Mouse (Mus musculus) naive thymus-derived CD4-positive, alpha-beta T cell, adult 2 months (primary cell): Measurements from ENCODE around the gene Gm37240.

Experiments
- DNase-seq: peaks from one replicate; pipeline ENCODE4 v3.0.0-alpha.2; 2011; ENCODE audit warnings: low read depth

The Gm37240 gene

DNA sequence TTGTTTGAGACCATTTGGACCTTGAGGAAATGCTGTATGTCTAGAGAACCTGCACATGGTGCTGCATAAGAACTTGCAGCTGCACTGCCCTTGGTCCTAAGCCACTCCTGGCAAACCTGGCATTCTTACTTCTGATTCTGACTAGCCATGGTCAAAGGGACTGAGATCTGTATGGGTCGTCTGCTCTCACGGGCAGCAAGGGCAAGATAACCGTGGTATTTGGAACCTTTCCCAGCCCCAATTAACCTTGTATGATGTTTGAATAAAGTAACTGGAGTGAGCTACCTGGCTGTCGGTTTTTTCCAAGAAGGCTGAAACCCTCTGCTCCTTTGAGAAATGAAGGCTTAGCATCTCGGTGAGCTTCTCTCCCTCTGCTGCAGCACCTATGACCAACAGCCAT, 8.4 kb downstream of the Gm37240 start:
- DNase-seq, result no peak

DNA sequence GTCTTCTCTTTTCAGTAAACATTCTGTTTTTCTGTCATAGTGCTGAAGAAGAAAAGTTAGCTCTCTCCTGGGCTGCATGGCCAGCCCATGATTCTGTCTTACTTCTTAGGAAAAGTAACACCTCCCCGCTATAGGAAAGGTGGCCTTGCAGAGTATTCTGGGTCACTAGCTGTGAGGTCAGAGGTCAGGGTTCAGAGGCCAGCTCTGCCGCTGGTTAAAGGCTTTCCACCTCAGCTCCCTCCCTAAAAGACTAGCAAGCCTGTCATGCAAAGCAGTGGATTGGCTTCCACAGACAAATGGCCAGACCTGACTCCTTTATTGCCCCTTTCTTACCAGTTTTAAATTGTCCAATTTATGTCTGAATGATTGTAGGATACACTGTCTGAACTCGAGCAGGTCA, 23.3 kb downstream of the Gm37240 start:
- DNase-seq, result no peak

DNA sequence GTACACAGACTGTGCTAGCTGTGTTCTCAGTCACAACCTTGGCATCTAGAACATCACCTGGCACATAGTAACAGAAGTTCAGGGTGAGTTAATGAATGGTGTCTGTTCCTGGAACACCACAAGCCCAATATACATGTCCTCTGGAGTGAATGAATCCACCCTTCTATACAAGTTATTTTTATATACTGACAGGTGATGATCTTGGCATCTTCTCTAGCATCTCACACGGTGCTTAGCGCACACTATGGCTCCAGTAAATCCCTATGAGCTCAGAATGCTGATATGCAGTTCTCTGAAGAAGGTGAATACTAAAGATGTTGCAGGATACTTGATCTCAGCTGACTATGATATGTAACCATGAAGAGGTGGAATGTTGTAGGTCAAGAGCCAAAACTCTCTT, 24.4 kb downstream of the Gm37240 start:
- no peak for DNase-seq

DNA sequence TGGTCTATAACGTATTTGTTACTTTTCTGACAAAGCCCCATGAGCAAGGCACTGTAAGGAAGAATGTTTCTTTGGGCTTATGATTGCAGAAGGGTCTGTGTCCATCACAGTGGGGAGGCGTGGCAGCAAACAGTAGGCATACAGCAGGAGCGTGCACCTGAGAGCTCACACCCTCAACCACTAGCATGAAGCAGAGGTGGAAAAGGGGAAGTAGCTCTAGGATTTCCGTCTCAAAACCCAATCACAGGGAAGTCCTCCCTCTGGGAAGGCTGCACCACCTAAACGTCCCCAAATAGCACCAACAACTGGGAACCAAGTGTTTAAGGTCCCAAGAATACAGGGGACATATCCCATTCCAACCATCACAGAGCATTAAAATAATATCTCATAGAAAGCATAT, 26.3 kb downstream of the Gm37240 start:
- DNase-seq, result no peak

DNA sequence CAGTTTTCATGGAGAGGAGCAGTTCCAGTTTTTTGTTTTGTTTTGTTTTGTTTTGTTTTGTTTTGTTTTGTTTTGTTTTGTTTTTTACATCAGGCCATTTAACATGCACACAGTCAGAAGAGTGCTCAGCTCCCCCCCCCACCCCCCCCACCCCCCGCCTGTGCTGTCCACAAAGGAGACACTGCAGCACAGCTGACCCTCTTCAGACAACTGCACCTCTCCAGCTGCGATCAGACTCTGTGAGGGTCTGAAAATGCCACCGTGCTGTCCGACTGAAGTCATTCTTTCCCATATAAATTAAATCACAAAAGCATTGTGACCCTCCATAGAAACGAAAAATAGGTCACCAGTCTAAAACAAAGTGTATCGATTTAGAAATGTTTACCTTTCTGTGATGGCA, 28.0 kb downstream of the Gm37240 start:
- DNase-seq, result no peak

DNA sequence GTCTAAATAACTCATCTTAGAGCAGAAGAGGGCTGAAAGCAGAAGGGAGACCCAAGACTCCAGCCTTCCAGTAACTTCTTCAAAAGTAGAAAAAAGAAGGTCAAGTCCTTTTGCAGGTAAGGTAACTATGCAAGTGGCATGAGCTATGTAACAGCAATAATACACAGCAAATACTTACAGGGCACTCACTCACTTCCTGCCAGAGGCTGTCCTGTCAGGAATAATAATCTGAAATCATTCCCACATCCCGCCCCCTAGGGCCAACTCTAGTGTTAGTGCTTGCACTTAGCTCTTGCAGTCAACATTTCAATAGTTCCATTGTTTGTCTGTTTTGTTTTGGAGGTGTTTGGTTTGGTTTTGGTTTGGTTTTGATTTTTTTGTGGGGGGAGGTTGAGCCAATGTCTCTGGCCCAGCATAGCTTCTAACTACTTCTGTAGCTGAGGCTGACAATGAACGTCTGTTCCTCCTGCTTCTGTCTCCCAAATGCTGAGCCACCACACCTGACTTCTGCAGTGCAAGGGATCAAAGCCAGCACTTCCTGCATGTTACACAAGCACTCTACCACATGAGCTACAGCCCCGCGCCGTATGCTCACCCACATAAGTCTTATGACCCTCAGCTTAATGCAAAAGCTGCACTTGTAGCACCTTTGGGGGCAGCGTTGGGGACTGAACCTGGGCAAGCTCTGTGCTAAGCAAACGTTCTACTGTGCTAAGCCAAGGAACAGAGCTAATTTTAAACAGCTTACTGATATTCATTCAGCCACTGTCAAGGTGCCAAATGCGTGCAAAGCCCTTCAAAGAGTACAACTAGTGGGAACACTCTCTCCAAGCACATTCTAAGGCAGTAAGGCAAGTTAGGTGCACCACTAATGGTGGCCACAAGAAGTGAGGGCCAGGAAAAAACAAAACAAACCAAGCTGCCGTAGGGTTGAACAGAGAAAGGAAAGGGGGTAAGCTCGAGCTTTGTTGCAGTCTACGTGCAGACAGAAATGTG, 28.9 kb downstream of the Gm37240 start:
- no peak for DNase-seq

DNA sequence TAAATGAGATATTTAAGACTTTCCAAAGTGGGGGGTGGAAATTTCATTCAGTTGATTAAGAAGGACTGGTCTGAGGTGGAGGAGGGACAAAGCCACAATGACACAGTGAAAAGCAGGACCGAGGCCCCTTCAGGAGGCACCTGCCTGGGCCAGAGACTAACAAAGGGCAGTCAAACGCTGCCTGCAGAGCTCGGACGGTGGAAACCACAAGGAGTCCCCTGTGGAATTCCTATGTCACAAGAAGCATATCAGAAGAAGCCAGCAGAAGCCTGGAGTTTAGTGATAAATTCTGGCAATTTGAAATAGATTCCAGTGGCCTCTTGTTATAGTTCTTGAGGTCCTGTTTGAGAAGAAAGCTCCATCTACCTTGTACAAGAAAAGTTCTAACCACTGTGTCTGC, 30.2 kb downstream of the Gm37240 start:
- no peak for DNase-seq

DNA sequence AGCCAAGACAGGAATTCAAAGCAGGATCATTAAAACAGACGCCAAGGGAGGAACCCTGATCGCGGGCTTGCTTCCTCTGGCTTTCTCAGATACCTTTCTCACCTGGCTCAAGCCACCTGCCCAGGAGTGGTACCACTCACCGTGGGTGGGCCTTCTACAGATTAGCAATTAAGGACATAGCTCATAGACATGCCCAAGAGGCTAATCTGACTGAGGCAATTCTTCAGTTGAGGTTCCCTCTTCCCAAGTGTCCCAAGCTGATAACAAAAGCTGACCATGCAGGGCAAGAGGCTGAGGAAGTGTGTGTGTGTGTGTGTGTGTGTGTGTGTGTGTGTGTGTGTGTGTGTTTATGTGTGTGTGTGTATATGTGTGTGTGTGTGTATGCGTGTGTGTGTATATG, 31.4 kb downstream of the Gm37240 start:
- no peak for DNase-seq

DNA sequence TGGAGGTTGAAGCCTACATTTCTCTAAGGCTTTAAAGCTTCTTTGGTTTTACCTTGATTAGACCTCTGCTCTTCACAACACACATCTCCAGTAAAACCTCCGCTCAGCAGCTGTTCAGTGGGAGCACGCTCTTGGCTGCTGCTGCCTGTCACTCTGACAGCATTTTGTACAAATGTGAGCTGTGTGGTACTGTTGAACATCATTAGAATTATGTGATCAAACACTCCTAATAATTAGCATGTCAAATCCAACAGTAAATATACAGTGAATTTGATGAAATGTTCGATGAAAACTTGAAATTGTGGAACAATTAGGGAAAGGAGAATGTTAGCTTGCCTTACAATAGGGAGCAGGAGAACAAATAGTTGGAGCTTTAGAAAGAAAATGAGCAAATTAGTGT, 32.3 kb downstream of the Gm37240 start:
- no peak for DNase-seq

DNA sequence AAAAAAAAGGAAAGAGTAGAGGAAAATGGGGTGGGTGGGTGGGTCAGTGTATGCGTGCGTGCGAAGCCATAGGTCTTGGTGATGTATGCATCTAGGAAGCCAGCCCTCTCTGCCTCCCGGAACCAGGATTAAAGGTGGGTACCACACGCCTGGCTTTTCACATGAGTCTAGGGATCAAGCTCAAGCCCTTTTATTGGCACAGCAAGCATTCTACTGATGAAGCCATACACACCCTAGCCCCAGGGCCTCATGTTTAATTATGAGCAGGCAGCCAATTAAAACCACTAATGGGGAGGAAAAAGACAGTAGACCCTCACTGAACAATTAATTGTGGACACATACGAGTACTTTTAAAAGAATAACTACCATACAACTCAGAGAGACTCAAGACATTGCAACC, 33.2 kb downstream of the Gm37240 start:
- DNase-seq, result no peak

DNA sequence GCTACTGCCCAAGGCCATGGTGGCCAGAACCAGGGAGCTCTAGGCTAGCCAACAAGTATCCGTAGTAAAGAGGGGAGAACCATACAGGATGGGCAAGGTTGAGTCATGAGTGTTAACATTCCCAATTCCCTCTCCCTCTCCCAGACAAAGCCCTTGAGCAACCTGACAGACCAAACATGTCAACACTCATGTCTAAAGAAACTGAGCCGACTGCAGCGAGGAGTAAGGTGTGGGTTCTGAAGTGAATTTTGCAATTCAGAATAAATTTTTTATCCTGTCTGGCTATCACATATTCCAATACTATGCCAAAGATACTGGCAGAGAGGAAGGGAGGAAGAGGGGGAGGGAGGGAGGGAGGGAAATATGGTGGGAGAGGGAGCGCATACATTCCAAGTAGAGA, 33.6 kb downstream of the Gm37240 start:
- DNase-seq, result no peak

DNA sequence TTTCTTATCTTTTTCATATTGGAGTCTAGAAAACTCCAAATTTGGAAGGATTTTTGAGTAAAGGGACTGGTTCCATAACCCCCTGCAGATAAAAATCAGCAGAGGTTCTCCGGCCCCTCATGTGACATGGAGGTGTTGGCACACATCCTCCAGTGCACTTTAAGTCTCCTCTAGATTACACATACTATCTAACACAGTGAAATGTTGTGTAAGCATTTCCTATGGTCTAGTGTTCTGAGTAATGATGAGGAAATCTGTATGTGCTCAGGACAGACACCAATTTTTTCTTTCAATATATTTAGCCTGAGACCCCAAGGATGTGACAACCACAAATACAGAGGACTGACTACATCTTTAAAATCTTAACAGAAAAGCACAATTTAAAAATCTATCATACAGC, 37.2 kb downstream of the Gm37240 start:
- no peak for DNase-seq

DNA sequence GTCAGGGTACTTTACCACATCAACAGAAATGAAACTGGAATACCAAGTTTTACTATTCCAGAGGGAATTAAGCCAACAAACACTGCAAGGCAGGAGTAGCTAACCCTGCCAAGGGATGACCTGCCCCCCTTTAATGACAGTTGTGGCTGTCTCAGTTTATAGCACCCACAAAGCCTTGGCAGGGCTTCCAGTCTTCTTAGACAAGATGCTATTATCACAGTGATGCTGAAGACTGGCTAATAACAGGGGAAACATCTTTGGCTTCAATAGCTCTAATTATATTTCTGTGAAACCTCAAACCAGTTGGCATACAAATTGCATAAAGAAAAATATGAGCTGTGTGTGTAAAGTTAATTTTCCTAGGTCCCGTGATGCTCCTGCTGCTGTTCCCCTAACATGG, 41.0 kb downstream of the Gm37240 start:
- DNase-seq, result no peak

DNA sequence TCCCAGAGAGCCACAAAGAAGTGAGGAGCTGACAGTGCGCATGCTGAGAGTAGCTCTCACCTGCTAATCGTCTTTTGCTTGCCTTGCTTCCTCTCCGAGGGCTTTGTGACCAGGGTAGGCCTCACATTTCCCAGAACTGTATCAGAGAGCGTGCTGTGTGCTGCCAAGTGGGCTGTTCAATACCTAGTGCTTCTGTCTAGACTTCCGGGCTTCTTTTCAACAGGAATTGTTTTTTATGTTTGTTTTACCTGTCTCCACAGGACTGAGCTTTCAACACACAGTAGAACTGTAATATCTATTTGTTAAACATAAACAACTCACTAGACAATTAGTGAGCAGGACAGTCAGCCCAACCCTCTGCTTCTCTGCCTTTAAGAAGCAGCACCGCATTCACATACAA, 42.0 kb downstream of the Gm37240 start:
- no peak for DNase-seq

DNA sequence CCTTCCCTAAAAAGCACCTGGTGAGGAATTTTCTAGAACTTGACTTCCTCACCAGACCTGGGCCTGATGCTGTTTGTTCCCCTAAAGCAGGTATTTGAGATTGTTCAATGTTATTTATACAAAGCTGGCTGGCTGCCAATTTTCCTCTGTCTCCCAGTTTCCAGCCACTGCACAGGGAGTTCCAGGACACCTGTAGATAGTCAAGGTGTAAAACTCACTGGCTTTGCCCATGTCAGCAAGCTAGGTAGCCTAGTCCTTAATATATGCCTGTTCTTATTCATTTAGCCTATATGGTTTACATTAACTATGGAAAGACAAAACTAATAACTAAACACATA, 44.5 kb downstream of the Gm37240 start:
- DNase-seq, result no peak

DNA sequence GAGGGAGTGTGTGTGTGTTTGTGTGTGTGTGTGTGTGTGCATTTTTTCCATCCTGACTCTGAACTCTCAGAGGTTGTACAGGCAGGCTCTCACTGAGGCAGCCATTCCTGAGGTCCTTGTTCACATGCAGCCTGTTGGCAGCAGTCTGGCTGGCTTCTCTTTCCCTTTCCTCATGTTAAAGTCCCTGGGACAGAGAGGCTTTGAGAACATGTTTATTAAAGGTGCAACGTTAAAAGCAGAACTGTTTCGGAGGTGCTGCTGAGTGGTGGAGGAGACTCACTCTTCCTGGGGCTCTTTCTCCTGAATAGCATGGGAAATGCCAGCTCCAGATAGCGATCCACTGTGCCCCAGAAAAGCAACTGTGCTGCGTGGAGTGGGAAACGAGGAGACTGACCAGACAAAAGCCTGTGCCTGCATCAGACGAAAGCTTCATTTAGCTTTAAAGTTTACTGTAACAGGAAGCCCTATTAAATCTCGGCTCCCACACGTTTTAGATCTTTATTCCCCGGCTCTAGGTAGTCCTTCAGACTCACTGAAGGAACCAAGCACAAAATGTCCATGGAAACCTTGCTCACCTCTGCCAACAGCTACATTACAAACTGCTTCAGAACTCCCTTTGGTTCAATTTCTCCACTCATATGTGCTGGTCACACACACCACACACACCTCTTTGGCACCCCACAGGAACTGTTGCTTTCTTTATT, 45.0 kb downstream of the Gm37240 start:
- DNase-seq, result no peak

DNA sequence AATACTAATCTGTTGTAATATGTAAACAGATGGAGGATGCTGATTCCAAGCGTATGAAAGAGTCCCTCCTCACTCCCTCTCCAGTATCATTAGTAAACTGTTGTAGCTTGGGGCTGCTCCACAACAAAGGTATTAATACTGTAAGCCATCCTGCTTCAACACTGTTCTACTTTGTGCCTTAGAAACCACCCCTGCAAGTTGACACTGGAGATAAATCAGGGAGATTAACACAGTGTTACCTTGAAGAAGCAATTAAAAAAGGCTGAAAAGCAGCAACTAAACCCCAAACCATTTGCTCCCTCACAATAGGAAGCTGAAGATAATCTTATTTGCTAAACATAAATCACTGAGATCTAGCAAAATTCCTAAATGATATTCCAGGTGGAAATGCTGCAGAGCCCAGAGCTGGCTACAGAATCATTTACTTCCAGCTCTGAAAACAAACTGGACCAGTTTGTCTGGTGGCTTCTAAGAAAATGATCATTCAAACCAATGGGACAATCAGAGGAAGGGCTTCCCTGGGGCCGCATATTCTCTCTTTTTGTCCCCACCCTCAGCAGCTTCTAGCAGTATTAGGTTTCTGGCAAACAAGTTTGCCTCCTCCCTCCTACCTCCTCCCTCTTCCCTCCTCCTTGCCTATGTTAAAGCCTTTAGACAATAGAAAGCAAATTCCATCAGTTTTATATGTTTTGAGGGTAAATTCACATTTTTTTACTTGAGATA, 45.7 kb downstream of the Gm37240 start:
- DNase-seq, result no peak

DNA sequence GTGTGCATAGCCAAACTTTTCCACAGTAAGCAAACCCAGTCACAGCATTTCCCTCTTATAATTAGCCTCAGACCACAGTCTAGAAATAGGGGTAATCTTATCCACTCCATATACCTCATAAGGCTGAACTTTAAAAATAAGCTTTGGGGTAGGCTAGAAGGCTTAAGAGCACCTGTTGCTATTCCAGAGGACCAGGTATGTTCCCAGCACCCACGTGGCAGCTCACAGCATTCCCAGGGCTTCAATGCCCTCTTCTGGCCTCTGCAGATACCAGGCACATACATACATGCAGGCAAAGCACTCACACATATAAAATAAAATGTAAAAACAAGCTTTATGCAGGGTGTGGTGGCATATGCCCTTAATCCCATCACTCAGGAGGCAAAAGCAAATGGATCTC, 53.7 kb downstream of the Gm37240 start:
- no peak for DNase-seq

DNA sequence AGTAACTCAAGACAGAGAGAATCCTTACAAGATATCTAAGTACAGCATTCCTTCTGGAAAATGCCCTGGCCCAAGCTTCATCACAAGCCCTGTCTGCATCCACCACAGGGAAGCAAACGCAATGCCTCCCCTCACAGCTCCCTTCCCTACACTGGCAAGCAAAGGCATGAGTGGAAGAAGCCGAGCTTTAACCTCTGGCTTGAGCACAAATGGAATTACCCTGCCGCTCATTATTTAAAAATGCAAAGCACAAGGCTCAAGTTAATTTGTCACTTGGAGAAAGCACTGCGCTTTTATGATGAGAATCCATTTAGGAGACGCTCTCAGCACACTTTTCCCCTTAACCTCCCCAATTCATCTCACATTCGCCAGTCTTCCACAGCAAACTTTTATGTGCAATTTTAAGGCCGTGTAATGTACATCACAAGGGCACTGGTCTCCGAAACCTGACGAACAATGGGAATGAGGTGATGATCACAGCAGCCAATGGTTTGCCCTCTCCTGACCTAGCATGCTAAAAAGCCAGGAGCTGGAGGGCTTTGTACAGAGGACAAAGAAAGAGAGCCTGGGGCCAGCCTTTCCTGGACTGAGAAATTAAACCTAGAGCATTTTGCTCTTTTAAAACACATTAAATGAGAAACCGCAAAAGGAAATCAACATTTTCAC, 54.7 kb downstream of the Gm37240 start:
- DNase-seq, result no peak

DNA sequence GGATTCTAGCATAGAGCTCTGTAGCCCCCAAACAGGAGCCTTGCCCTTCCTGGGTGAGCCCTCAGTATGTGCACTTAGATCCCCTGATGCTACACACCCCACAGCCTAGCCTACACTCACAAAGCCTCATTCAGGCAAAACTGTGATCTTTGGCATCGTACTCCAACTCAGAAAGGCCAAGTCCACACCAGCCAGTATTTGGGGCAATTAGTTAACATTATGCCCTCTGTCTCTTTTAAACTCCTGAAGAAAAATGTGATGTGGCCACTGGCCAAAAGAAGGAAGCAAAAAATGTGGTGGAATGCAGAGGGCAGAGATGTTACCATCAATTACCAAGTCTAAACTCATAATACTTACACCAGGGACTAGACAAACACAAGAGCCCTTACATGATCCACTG, 55.5 kb downstream of the Gm37240 start:
- no peak for DNase-seq

DNA sequence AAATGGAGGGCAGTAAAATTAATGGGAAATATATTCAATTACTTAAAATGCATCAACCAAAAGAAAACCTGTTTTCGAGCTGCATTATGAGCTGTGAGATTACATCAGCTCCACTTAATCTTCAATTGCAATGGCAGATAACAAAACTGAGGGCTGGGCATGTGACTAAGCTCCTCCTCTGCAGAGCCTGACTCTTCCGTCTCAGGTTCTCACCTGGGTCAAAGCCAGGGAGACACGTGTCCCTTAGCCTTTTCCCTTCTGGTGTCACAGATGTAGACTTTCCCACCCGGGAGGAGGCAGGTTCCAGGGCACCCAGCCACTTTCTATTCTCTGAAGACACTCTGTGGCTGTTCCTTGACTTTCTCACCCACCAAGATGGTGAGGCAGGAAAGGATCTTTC, 58.3 kb downstream of the Gm37240 start:
- DNase-seq, result no peak

DNA sequence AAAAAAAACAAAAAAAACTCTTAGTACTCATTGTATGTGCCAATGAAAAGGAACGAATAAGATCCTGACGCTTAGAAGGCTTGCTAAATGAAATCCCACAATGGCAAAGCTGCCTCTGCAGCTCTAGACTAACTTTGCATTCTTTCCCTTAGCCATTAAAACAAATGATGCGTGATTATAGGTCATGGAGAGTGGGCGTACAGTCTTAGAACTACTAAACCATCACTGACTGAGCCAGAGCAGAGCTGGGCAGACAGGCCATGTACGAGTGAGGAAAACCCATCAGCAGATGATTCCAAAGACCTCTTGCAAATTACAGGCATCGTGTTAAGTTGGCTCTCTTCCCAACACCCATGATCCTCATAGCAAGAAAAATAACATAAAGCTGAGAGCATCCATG, 59.5 kb downstream of the Gm37240 start:
- no peak for DNase-seq
